Mouse (Mus musculus) kidney, postnatal 10 days (tissue): ENCODE measurements around the gene Ube2j1.

ENCODE experiments used
- DNase-seq: peaks from one replicate; pipeline ENCODE4 v3.0.0; 2021; ENCODE audit warnings: mixed read lengths

Ube2j1 gene

DNA sequence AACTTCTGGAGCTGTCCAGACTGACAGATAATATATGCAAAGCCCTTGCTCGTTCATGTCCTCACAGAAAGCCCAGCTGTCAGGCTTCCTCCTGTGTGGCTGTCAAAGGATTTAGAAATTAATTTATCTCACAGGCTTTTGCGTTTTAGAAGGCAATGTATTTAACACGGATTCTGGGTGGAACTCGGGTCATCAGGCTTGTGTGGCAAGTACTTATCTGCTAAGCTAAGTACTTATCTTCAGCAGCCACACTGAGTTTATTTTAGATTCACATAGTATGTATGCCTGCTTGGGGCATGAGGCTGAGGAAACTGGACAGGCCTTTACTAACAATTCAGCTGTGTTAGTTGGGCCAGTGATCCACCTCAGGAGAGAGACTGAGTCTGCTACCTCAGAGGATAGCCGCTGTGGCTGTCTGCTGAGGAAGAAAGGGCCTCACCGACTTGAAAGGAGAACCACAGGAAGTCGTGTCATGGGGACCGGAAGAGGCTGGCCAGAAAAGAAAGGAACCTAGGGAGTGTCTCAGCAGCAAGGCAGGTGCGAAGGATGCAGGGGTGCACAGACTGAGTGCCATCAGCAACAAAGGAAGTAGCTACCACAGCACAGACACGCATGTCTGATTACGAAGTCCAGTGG lies 41.4 kb downstream of the Ube2j1 start:
- DNase-seq, result no peak

DNA sequence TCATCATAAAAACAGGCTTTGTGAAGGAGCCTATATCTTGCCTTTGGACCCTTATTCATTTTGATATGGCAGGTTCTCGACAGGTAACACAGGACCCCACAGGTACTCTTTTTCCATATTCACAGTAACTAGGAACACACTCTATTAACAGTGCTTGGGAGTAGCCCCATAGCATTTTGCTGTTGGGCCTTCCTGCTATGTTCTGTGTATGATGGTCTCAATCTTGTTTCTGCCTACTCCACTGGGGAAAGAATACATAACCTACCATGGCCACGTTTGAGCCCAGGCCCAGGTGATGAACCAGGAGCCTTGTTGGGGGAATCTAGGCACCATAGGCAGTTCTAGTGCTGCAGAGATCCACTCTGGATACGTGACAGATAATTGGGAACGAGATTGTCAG lies 43.2 kb downstream of the Ube2j1 start:
- no peak for DNase-seq

DNA sequence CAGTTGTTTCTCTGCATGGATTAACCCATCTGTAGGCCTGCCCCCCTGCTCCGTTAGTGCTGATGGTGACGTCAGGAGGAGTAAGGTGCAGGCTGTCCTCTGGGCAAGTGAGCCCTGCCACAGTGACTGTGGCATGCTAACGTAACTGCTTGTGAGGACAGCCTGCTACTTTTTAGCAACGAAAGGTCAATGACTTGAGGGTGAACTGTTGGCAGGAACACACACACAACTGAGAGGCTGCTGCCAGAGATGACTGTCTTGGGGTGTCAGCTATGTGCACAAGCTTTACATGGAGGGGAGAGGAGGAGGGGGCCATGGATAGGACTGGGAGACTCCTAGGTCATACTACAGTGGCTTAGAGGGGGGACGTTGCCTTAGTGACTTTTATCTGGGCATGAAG lies 43.6 kb downstream of the Ube2j1 start:
- DNase-seq, result no peak

DNA sequence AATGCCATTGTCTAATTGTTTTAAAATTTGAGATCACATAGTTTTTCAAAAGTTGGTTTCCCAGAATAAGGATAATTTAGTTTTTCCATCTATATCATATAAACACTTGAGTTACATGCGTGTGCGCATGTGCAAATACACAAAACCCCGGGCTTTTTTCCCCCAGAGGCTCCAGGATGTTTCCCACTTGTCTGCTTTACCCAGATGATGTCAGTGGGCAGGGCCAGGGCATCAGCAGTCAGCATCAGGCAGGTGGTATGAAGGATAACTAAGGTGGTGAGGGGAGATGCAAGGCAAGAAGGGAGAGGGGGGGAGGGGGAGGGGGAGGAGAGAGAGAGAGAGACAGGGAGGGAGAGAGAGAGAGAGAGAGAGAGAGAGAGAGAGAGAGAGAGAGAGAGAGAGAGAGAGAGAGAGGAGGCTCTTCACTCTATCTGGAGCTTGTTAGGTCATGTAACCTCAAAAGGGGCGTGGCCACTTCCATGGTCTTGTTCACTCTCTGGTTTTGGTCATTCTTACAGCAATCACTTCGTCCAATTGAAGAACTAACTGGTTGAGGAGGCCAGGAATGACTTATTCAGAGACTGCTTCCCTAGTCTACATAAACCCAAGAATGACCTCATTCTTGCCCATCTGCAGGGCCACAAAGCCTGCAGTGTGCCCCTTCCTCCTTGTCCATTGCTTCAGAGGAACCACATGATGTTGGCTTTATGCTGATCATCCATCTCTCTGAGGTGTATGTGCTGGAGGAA lies 44.7 kb downstream of the Ube2j1 start:
- DNase-seq, result no peak

DNA sequence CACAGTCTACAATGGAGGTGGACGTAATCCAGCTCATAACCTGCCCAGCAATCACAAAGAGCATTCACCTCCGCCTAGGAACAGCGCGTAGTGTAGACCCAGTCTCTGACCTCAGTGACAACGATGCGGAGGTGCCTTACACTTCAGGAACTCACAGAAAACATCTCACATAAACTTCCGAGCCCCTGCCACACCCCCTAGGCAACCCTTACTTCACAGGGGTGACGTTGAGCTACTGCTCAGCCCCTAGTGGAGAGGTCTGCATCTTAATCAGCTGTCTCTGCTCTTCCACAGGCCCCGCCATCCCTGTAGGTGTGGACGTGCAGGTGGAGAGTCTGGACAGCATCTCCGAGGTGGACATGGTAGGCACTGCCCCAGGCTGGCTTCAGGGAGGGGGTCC lies 45.9 kb downstream of the Ube2j1 start:
- DNase-seq, result no peak

DNA sequence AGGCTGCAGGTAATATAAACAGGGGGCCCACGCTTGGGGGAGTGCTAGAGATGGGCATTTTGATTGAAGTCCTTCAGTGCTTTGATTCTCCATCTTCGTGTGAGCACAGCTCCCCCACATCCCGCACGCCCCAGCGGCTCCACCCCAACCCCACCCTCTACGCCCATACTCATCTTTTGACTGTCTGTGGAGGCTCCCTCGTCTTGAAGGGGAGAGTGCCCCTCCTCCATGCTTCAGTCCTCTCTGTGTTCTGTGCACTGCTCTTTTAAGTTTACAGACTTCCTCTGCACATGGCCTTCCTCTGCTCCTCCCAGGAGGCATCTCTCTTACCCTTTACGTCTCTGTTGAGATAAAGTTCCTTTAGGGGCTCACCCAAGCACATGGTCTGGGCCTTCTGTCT lies 46.5 kb downstream of the Ube2j1 start:
- no peak for DNase-seq

DNA sequence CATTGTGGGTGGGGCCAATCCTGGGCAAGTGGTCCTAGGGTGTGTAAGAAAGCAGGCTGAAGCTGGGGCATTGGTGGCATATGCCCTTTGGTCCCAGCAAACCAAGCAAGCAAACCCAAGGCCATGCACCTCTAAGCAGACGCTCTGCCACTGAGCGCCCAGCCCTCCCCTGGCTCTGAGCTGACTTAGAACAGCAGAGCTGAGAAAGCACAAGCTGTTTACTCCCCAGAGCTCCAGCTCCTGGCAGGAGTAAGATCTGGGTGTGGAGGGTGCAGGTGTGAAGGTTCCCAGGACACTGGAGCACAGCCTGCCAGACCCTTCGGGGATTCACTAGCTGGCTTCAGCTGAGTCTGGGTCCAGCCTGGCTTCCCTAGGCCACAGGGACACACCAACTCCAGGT lies 47.3 kb downstream of the Ube2j1 start:
- no peak for DNase-seq

DNA sequence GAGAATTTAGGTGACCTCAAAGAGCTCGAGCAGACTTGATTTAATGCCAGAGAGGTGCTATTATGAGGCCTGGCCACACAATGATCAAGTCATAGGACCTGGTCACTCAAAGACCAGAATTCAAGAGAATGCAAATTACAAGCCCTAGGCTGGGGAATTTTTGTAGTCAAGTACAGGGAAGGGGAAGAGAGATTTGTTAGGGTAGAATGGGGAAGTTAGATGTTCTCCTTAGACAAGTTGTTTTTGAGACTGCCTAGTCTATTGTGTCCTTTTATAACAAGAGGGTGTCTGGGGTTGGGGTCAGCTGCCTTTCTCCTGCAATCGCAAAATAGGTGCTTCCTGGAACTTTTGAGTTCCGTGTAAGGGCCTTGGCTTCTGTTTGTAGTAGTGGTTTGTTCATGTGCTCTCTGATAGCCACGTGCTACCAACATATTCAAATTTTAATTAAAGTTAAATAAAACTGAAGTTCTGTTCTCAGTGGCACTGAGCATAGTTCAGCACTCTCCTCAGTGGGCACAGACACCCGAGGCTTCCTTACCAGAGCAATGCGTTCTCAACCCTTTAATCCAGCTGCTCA lies 68.0 kb downstream of the Ube2j1 start:
- no peak for DNase-seq
